Mouse (Mus musculus) heart, embryonic 16.5 days (tissue): ENCODE data around the gene Srl. TPM values are rescaled to one million over a fixed set of nuclear protein-coding genes. Genes with fewer than 3 reads are reported as not detected.

Experiments used
- ATAC-seq: fragments of 200-750 bp; cut with Nextera tagmentation; replicated peaks from 2 replicates; pipeline ENCODE4 v1.8.0; 2017; ENCODE audit warnings: moderate number of reproducible peaks; ENCODE audit not compliant: insufficient read depth, low FRiP score; ENCODE audit errors: extremely low read depth
- H3K27ac ChIP-seq: fragments of 300-500 bp; sonication (generic); 2 replicates; pipeline ENCODE4 v1.5.1; 2014; ENCODE audit warnings: mild to moderate bottlenecking, low read length, control low read depth, moderate library complexity
- H3K27me3 ChIP-seq: fragments of 300-500 bp; sonication (generic); 2 replicates; pipeline ENCODE4 v1.6.1; 2014; ENCODE audit warnings: low read length, mixed read lengths; ENCODE audit not compliant: control insufficient read depth, insufficient read depth
- H3K36me3 ChIP-seq: fragments of 300-500 bp; sonication (generic); 2 replicates; pipeline ENCODE4 v1.6.1; 2014; ENCODE audit not compliant: control insufficient read depth, insufficient read depth
- H3K4me1 ChIP-seq: fragments of 300-500 bp; sonication (generic); 2 replicates; pipeline ENCODE4 v1.6.1; 2014; ENCODE audit warnings: low read length, mixed read lengths; ENCODE audit not compliant: control insufficient read depth, insufficient read depth
- H3K4me2 ChIP-seq: fragments of 300-500 bp; sonication (generic); 2 replicates; pipeline ENCODE4 v1.6.1; 2014; ENCODE audit warnings: low read depth, mild to moderate bottlenecking, control low read depth, low read length
- H3K4me3 ChIP-seq: fragments of 300-500 bp; sonication (generic); 2 replicates; pipeline ENCODE4 v1.5.1; 2014; ENCODE audit warnings: mild to moderate bottlenecking, control low read depth, low read length
- H3K9ac ChIP-seq: fragments of 300-500 bp; sonication (generic); 2 replicates; pipeline ENCODE4 v1.6.1; 2014; ENCODE audit warnings: low read length, control low read depth
- H3K9me3 ChIP-seq: fragments of 300-500 bp; sonication (generic); replicated peaks from 2 replicates; pipeline ENCODE4 v1.6.1; 2016; ENCODE audit warnings: low read length; ENCODE audit not compliant: control insufficient read depth
- WGBS: fragments of 180-500 bp; shearing (Covaris S2); extraction: QIAGEN DNeasy Blood & Tissue Kit; methylation state at CpG from one replicate; pipeline ENCODE4 v1.1.7; 2014; 5-methylcytosine and 5-hydroxymethylcytosine counted together
- polyA plus RNA-seq: library from polyadenylated mRNA; unstranded; fragments of >200 nt; fragmentation: Nextera tagmentation; extraction: Ambion mirVana; gene quantifications from 2 replicates; pipeline ENCODE4 v1.2.1, GENCODE M21; 2015

Gene Srl
- polyA plus RNA-seq, 1 experiment from 2014 or later = 289 TPM

GRCm38 (mm10) chr16:4430232-4430631, 111.4 kb downstream of the Srl start:
- no peak overlapping the region for H3K9ac ChIP-seq
- no peaks in the 10 kb centered on the region for H3K4me1 ChIP-seq
- whole genome bisulfite sequencing = 72% methylated on average over 5 of the region's 5 CpGs
- no peaks in the 10 kb centered on the region for H3K36me3 ChIP-seq
- ATAC-seq = no peak
- no peak overlapping the region for H3K27ac ChIP-seq
- H3K27me3 ChIP-seq = no peaks in the 10 kb centered on the region
- no peak overlapping the region for H3K4me3 ChIP-seq
- H3K9me3 ChIP-seq = no peaks in the 10 kb centered on the region
- H3K4me2 ChIP-seq = no peak overlapping the region

Other genes starting within 250 kb of the Srl start
- 1.1 and 1.6 TPM in 2 replicates for gene Adcy9, start 121.3 kb downstream of the Srl start, polyA plus RNA-seq
- gene Tfap4, start 18.0 kb upstream of the Srl start, polyA plus RNA-seq = 5.6 and 8.1 TPM in 2 replicates
- 12.3 and 14.2 TPM in 2 replicates for gene Glis2, start 52.9 kb upstream of the Srl start, polyA plus RNA-seq
- gene Pam16, start 83.2 kb upstream of the Srl start, polyA plus RNA-seq = 91.2 and 122 TPM in 2 replicates
- 15.7 and 17.2 TPM in 2 replicates for gene Vasn, start 98.1 kb upstream of the Srl start, polyA plus RNA-seq
- 87.5 and 88.7 TPM in 2 replicates for gene Dnaja3, start 98.2 kb upstream of the Srl start, polyA plus RNA-seq
- 13.7 TPM in 2 replicates for gene Coro7, start 138.0 kb upstream of the Srl start, polyA plus RNA-seq
- gene Nmral1, start 177.5 kb upstream of the Srl start, polyA plus RNA-seq = 29.7 and 29.9 TPM in 2 replicates
- gene Hmox2, start 184.5 kb upstream of the Srl start, polyA plus RNA-seq = 98.1 and 101 TPM in 2 replicates
- 119 and 136 TPM in 2 replicates for gene Cdip1, start 248.5 kb upstream of the Srl start, polyA plus RNA-seq